Mouse (Mus musculus) cerebellum, adult 2 months (tissue): Measurements from ENCODE around the gene L3mbtl2.

Experiments
- CTCF ChIP-seq: fragments of 200-500 bp; IDR thresholded peaks from 2 replicates; pipeline ENCODE4 v1.5.1; 2011; ENCODE audit warnings: low read depth, mild to moderate bottlenecking, control low read depth, low read length, moderate library complexity, borderline replicate concordance; ENCODE audit not compliant: insufficient read depth
- POLR2A ChIP-seq: fragments of 200-500 bp; IDR thresholded peaks from 2 replicates; pipeline ENCODE4 v1.6.1; 2011; ENCODE audit warnings: low read length, control low read depth, borderline replicate concordance; ENCODE audit not compliant: insufficient read depth

GRCm38 (mm10) chr15:81725965-81726364 lies 62.3 kb downstream of the L3mbtl2 start:
- no peak for TF ChIP-seq CTCF
- TF ChIP-seq POLR2A, result no peak
